Mouse (Mus musculus): ENCODE results near the gene Nenf. TPM values are rescaled to one million over a fixed set of nuclear protein-coding genes. Genes with fewer than 3 reads are reported as not detected.

The Nenf gene
- 81.9 and 85.8 TPM in 2 replicates for polyA plus RNA-seq (2016; fragmentation: Nextera tagmentation; extraction: Ambion mirVana)

- peak within 1 kb of the TSS; percentile 69 for H3K4me3 ChIP-seq
- WGBS: 2% methylated on average over 54 of the region's 54 CpGs
These were observed at the start of gene Nenf for GRCm38 (mm10) chr1:191317591-191318196. TSS of gene Nenf (minus strand) at chr1:191318194.

DNA sequence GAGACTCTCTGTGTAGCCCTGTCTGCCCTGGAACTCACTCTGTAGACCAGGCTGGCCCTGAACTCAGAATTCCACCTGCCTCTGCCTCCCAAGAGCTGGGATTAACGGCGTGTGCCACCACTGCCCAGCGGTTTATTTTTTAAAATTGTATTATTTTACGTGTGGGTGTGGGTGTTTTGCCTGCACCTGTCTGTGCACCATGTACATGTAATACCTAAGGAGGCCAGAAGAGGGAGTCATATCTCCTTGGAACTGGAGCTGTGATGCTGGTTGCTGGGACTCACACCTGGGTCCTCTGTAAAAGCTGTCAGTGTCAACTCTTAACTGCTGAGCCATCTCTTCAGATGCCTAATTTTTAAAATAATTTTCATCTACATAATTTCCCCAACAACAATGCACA, 46.5 kb upstream of the Nenf start:
- Histone ChIP-seq H3K27ac (no peak overlapping the region), H3K27me3 (replicated peaks) (no peaks in the 10 kb centered on the region), H3K4me2 (replicated peaks) (no peak overlapping the region), H3K9me3 (no peaks in the 10 kb centered on the region), H3K9ac (no peak overlapping the region), H3K36me3 (no peaks in the 10 kb centered on the region), H3K4me1 (no peaks in the 10 kb centered on the region), H3K4me3 (no peak overlapping the region)
- 71% methylated on average over 4 of the region's 4 CpGs for whole genome bisulfite sequencing
- no peak for ATAC-seq (ENCODE audit: low FRiP score, low read depth)

More at GRCm38 (mm10) chr1:191317591-191318196, at the start of gene Nenf:
- 0 out of 2 replicates have a peak within 1 kb of the TSS, but pooled peaks have one; percentile 62 for H3K27ac ChIP-seq
- H3K27me3 ChIP-seq (replicated peaks): no peaks in the 10 kb centered on the region
- H3K9me3 ChIP-seq: no peaks in the 10 kb centered on the region
- H3K4me2 ChIP-seq (replicated peaks): peak within 1 kb of the TSS; percentile 81
- H3K36me3 ChIP-seq: no peaks in the 10 kb centered on the region
- 0 out of 2 replicates have a peak, but pooled peaks cover 10% of the 10 kb centered on the region for H3K4me1 ChIP-seq
- ATAC-seq (ENCODE audit: low FRiP score, low read depth): peak; percentile 89
- peak within 1 kb of the TSS; percentile 97 for H3K9ac ChIP-seq

DNA sequence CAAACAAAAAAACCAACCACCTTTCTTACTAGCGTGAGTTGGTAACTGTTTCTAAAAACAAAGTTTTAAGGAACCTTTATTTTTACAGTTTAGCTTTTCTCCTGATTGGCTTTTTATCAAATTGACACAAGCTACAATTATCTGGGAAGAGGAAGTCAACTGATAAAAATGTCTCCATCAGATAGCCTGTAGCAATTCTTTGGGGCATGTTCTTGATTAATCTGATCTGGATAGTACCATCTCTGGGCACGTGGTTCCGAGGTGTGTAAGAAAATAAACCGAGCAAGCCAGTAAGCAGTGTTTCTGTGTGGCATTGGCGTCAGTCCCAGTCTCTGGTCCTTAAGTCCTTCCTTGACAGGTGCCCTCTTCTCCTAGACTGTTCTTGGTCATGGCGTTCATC, 44.4 kb upstream of the Nenf start:
- H3K4me2 ChIP-seq (replicated peaks): no peak overlapping the region
- peaks cover under 1% of the 10 kb centered on the region; the same call in 1 of the 2 replicates for H3K36me3 ChIP-seq
- no peaks in the 10 kb centered on the region for H3K9me3 ChIP-seq
- no peak overlapping the region for H3K9ac ChIP-seq
- WGBS: 90% methylated on average over 6 of the region's 6 CpGs
- no peaks in the 10 kb centered on the region for H3K27me3 ChIP-seq (replicated peaks)
- H3K4me1 ChIP-seq: no peaks in the 10 kb centered on the region
- no peak overlapping the region for H3K27ac ChIP-seq
- ATAC-seq (ENCODE audit: low FRiP score, low read depth): no peak
- H3K4me3 ChIP-seq: no peak overlapping the region

- no peak for ATAC-seq (ENCODE audit: low FRiP score, low read depth)
- Histone ChIP-seq H3K9me3 (no peaks in the 10 kb centered on the region), H3K4me2 (replicated peaks) (no peak overlapping the region), H3K36me3 (peaks cover 18% of the 10 kb centered on the region; the same call in 1 of the 2 replicates), H3K27ac (no peak overlapping the region), H3K9ac (no peak overlapping the region), H3K4me3 (no peak overlapping the region), H3K4me1 (no peaks in the 10 kb centered on the region; the same call in 1 of the 2 replicates), H3K27me3 (replicated peaks) (no peaks in the 10 kb centered on the region)
- WGBS: 90% methylated on average over 7 of the region's 7 CpGs
These were observed 41.5 kb upstream of the Nenf start for GRCm38 (mm10) chr1:191359478-191359877.

GRCm38 (mm10) chr1:191356936-191357335, 38.9 kb upstream of the Nenf start:
- Histone ChIP-seq H3K4me1 (no peaks in the 10 kb centered on the region; the same call in 1 of the 2 replicates), H3K4me3 (no peak overlapping the region), H3K9ac (no peak overlapping the region), H3K9me3 (no peaks in the 10 kb centered on the region), H3K4me2 (replicated peaks) (no peak overlapping the region), H3K36me3 (peaks cover 30% of the 10 kb centered on the region; the same call in 1 of the 2 replicates), H3K27me3 (replicated peaks) (no peaks in the 10 kb centered on the region), H3K27ac (no peak overlapping the region)
- ATAC-seq (ENCODE audit: low FRiP score, low read depth): no peak
- WGBS: 84% methylated on average over 1 of the region's 1 CpGs

- Histone ChIP-seq H3K9me3 (no peaks in the 10 kb centered on the region), H3K36me3 (peaks cover 51% of the 10 kb centered on the region), H3K27ac (no peak overlapping the region), H3K4me1 (no peaks in the 10 kb centered on the region; the same call in 1 of the 2 replicates), H3K4me2 (replicated peaks) (no peak overlapping the region), H3K4me3 (no peak overlapping the region), H3K9ac (no peak overlapping the region), H3K27me3 (replicated peaks) (no peaks in the 10 kb centered on the region)
- ATAC-seq (ENCODE audit: low FRiP score, low read depth): no peak
- WGBS: 70% methylated on average over 4 of the region's 4 CpGs
These were observed 35.8 kb upstream of the Nenf start for GRCm38 (mm10) chr1:191353836-191354235.

GRCm38 (mm10) chr1:191352786-191353488, 34.9 kb upstream of the Nenf start:
- no peak for ATAC-seq (ENCODE audit: low FRiP score, low read depth)
- Histone ChIP-seq H3K9ac (no peak overlapping the region), H3K9me3 (no peaks in the 10 kb centered on the region), H3K27me3 (replicated peaks) (no peaks in the 10 kb centered on the region), H3K27ac (no peak overlapping the region), H3K36me3 (peaks cover 57% of the 10 kb centered on the region), H3K4me3 (no peak overlapping the region), H3K4me1 (no peaks in the 10 kb centered on the region; the same call in 1 of the 2 replicates), H3K4me2 (replicated peaks) (no peak overlapping the region)
- 65% methylated on average over 14 of the region's 14 CpGs for WGBS

DNA sequence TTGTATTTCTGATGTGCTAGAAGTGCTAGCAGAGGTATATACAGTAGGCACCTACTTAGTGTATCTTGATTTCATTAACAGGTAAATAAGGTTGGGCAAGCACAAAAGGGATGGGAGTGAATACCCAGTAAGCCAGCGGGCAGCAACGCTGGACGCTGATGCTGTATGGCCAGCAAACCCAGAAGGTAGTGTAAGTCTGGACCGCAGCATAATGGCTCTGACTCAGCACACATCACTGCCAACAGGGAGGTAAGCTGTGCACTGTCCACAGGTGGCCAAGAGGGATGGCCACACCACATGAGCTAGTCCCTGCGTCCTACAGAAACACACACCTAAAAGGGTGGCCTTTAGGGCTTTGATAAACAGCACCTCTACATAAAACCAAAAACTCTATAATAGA, 32.4 kb upstream of the Nenf start:
- Histone ChIP-seq H3K9ac (no peak overlapping the region), H3K27ac (no peak overlapping the region), H3K4me2 (replicated peaks) (no peak overlapping the region), H3K4me1 (no peaks in the 10 kb centered on the region), H3K4me3 (no peak overlapping the region), H3K36me3 (peaks cover 66% of the 10 kb centered on the region), H3K9me3 (no peaks in the 10 kb centered on the region), H3K27me3 (replicated peaks) (no peaks in the 10 kb centered on the region)
- 92% methylated on average over 5 of the region's 5 CpGs for WGBS
- ATAC-seq (ENCODE audit: low FRiP score, low read depth): no peak

GRCm38 (mm10) chr1:191349486-191350037, 31.6 kb upstream of the Nenf start:
- H3K4me1 ChIP-seq: no peaks in the 10 kb centered on the region
- H3K27me3 ChIP-seq (replicated peaks): no peaks in the 10 kb centered on the region
- H3K4me3 ChIP-seq: no peak overlapping the region
- H3K4me2 ChIP-seq (replicated peaks): no peak overlapping the region
- 89% methylated on average over 23 of the region's 23 CpGs for WGBS
- ATAC-seq (ENCODE audit: low FRiP score, low read depth): no peak
- H3K27ac ChIP-seq: no peak overlapping the region
- H3K9ac ChIP-seq: no peak overlapping the region
- H3K9me3 ChIP-seq: no peaks in the 10 kb centered on the region
- peaks cover 69% of the 10 kb centered on the region for H3K36me3 ChIP-seq

DNA sequence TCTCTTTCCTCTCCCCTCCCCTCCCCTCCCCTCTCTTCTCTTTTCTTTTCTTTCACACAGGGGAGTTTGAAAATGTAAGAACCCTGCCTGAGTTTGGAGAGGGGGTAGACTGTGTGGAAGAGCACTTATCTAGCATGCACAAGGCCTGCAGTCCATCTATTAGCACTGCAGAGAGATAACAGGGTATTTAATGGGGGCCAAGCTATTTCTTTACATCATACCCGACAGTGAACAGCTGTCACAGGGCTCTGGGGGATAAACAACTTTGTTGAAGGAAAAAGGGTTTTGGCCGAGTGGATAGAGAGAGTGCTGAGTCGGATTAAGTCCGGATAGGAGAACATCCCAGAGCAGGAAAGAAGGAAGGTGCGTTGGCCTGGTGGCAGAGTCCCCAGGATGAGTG, 31.0 kb upstream of the Nenf start:
- WGBS: 81% methylated on average over 5 of the region's 5 CpGs
- no peak for ATAC-seq (ENCODE audit: low FRiP score, low read depth)
- Histone ChIP-seq H3K9ac (no peak overlapping the region), H3K27me3 (replicated peaks) (no peaks in the 10 kb centered on the region), H3K4me3 (no peak overlapping the region), H3K4me1 (no peaks in the 10 kb centered on the region), H3K36me3 (peaks cover 66% of the 10 kb centered on the region), H3K4me2 (replicated peaks) (no peak overlapping the region), H3K9me3 (no peaks in the 10 kb centered on the region), H3K27ac (no peak overlapping the region)

GRCm38 (mm10) chr1:191348592-191348991, 30.6 kb upstream of the Nenf start:
- H3K4me1 ChIP-seq: no peaks in the 10 kb centered on the region
- no peak for ATAC-seq (ENCODE audit: low FRiP score, low read depth)
- H3K36me3 ChIP-seq: peaks cover 65% of the 10 kb centered on the region

GRCm38 (mm10) chr1:191347602-191348001, 29.6 kb upstream of the Nenf start:
- no peak overlapping the region for H3K4me2 ChIP-seq (replicated peaks)
- 95% methylated on average over 8 of the region's 8 CpGs for WGBS
- H3K36me3 ChIP-seq: peaks cover 70% of the 10 kb centered on the region
- H3K27me3 ChIP-seq (replicated peaks): no peaks in the 10 kb centered on the region
- H3K9ac ChIP-seq: no peak overlapping the region
- no peaks in the 10 kb centered on the region for H3K4me1 ChIP-seq
- no peak overlapping the region for H3K4me3 ChIP-seq
- no peak for ATAC-seq (ENCODE audit: low FRiP score, low read depth)
- H3K27ac ChIP-seq: no peak overlapping the region
- H3K9me3 ChIP-seq: no peaks in the 10 kb centered on the region

More at GRCm38 (mm10) chr1:191348592-191348991, 30.6 kb upstream of the Nenf start:
- Histone ChIP-seq H3K27me3 (replicated peaks) (no peaks in the 10 kb centered on the region), H3K27ac (no peak overlapping the region), H3K9me3 (no peaks in the 10 kb centered on the region), H3K4me2 (replicated peaks) (no peak overlapping the region), H3K9ac (no peak overlapping the region), H3K4me3 (no peak overlapping the region)
- WGBS: 92% methylated on average over 2 of the region's 2 CpGs

Measured in neural tube, embryonic 12.5 days (tissue).